ENCODE assay signal across 8 mouse cellular contexts in genomic region chr9:113812671-113813001, GRCm38 (mm10).
DNase-seq lines count a peak whose midpoint lies in the region; ATAC-seq and TF ChIP-seq lines count a peak whose summit lies in the region.

No protein-coding gene starts in this region.

- ATAC-seq in frontal cortex, adult (ENCODE audit: low TSS enrichment) = peak; percentile 60
- no peak for ATAC-seq in lung, embryonic 16.5 days (ENCODE audit: low read depth)
- no peak for ATAC-seq in limb, embryonic 14.5 days (ENCODE audit: low FRiP score, low read depth)
- ATAC-seq in stomach, embryonic 16.5 days (ENCODE audit: insufficient read depth, low FRiP score) = no peak
- ATAC-seq in megakaryocyte-erythroid progenitor cell, adult 5-6 weeks (replicated peaks; ENCODE audit: low FRiP score, low TSS enrichment, poor library complexity, severe bottlenecking) = no peak

- H3K4me3 ChIP-seq in lung, embryonic 16.5 days (ENCODE audit: low read length) = 0 out of 2 replicates have a peak overlapping the region, but pooled peaks have one; percentile 4
- H3K4me3 ChIP-seq in lung, adult 2 months (replicated peaks; ENCODE audit: extremely low read depth, low read depth, low read length) = no peak overlapping the region
- peak overlapping the region; percentile 18 for H3K4me3 ChIP-seq in limb, embryonic 14.5 days (replicated peaks; ENCODE audit: low read length)
- H3K4me3 ChIP-seq in stomach, embryonic 16.5 days (replicated peaks; ENCODE audit: low read length) = peak overlapping the region; percentile 37

- H3K9ac ChIP-seq in lung, embryonic 16.5 days (ENCODE audit: low read length) = no peak overlapping the region
- H3K9ac ChIP-seq in limb, embryonic 14.5 days (ENCODE audit: low read depth, low read length, severe bottlenecking) = peak overlapping the region; percentile 25; the same call in 1 of the 2 replicates
- no peak overlapping the region for H3K9ac ChIP-seq in stomach, embryonic 16.5 days (ENCODE audit: low read length)

- no peaks in the 10 kb centered on the region for H3K9me3 ChIP-seq in lung, embryonic 16.5 days (ENCODE audit: control insufficient read depth, low read length)
- no peaks in the 10 kb centered on the region for H3K9me3 ChIP-seq in limb, embryonic 14.5 days (ENCODE audit: control insufficient read depth, low read length)
- H3K9me3 ChIP-seq in stomach, embryonic 16.5 days (replicated peaks; ENCODE audit: control insufficient read depth, low read length) = no peaks in the 10 kb centered on the region

- no peak for TF ChIP-seq POLR2A in lung, adult 2 months (IDR thresholded peaks at IDR 0.05; ENCODE audit: borderline replicate concordance, extremely low read depth, low read depth, low read length)
- no peak for TF ChIP-seq POLR2A in limb, embryonic 14.5 days (IDR thresholded peaks at IDR 0.05; ENCODE audit: borderline replicate concordance, extremely low read depth, insufficient read depth, insufficient read length)

- no peak overlapping the region for H3K27ac ChIP-seq in lung, embryonic 16.5 days (ENCODE audit: low read length)
- H3K27ac ChIP-seq in limb, embryonic 14.5 days (replicated peaks; ENCODE audit: low read depth, low read length) = no peak overlapping the region
- H3K27ac ChIP-seq in stomach, embryonic 16.5 days (ENCODE audit: low read length) = no peak overlapping the region

- peak overlapping the region; percentile 18; the same call in 1 of the 2 replicates for H3K4me2 ChIP-seq in lung, embryonic 16.5 days (ENCODE audit: low read depth, low read length)
- H3K4me2 ChIP-seq in limb, embryonic 14.5 days (replicated peaks; ENCODE audit: low read depth, low read length, severe bottlenecking) = peak overlapping the region; percentile 44
- peak overlapping the region; percentile 50 for H3K4me2 ChIP-seq in stomach, embryonic 16.5 days (ENCODE audit: low read depth, low read length)

- WGBS in lung, embryonic 16.5 days = 67% methylated on average over 4 of the region's 4 CpGs
- 77% methylated on average over 4 of the region's 4 CpGs for WGBS in lung, adult 2 months
- 66% methylated on average over 4 of the region's 4 CpGs for WGBS in limb, embryonic 14.5 days
- WGBS in stomach, embryonic 16.5 days = 57% methylated on average over 4 of the region's 4 CpGs

- no peak for TF ChIP-seq CTCF in lung, adult 2 months (IDR thresholded peaks at IDR 0.05; ENCODE audit: insufficient read depth, low read length)

- H3K4me1 ChIP-seq in lung, embryonic 16.5 days (replicated peaks; ENCODE audit: control insufficient read depth, insufficient read depth, low read length) = no peaks in the 10 kb centered on the region; the same call in 1 of the 2 replicates
- no peaks in the 10 kb centered on the region for H3K4me1 ChIP-seq in lung, adult 2 months (ENCODE audit: control insufficient read depth, insufficient read depth, low read length)
- H3K4me1 ChIP-seq in limb, embryonic 14.5 days (ENCODE audit: control insufficient read depth, insufficient read depth, low read length) = 0 out of 2 replicates have a peak, but pooled peaks cover 2% of the 10 kb centered on the region
- peaks cover 6% of the 10 kb centered on the region; the same call in 1 of the 2 replicates for H3K4me1 ChIP-seq in stomach, embryonic 16.5 days (ENCODE audit: control insufficient read depth, insufficient read depth, low read length)

- no peak for DNase-seq in frontal cortex, postnatal 10 days (ENCODE audit: low spot score in 2 of 2)
- no peak for DNase-seq in lung, adult 2 months
- DNase-seq in limb, embryonic 14.5 days (ENCODE audit: low spot score) = no peak
- no peak for DNase-seq in urinary bladder, postnatal 25 days (ENCODE audit: low spot score)

- no peaks in the 10 kb centered on the region for H3K27me3 ChIP-seq in lung, embryonic 16.5 days (ENCODE audit: control insufficient read depth, insufficient read depth, low read depth, low read length)
- H3K27me3 ChIP-seq in limb, embryonic 14.5 days (ENCODE audit: control insufficient read depth, insufficient read depth, low read length) = no peaks in the 10 kb centered on the region
- H3K27me3 ChIP-seq in stomach, embryonic 16.5 days (ENCODE audit: control insufficient read depth, insufficient read depth, low read length) = no peaks in the 10 kb centered on the region

- H3K36me3 ChIP-seq in lung, embryonic 16.5 days (ENCODE audit: control insufficient read depth, insufficient read depth, low read length) = peaks cover 2% of the 10 kb centered on the region; the same call in 1 of the 2 replicates
- peaks cover 3% of the 10 kb centered on the region; the same call in 1 of the 2 replicates for H3K36me3 ChIP-seq in limb, embryonic 14.5 days (ENCODE audit: control insufficient read depth, insufficient read depth, low read length)
- H3K36me3 ChIP-seq in stomach, embryonic 16.5 days (ENCODE audit: control insufficient read depth, insufficient read depth, low read length) = no peaks in the 10 kb centered on the region
